Mouse (Mus musculus) lung, adult 18-20 months (tissue): ENCODE results near the gene Adamts18.

Source experiments
- DNase-seq, 2 experiments: peaks; one replicate each; pipeline ENCODE4 v3.0.0; 2022; ENCODE audit warnings: mixed read lengths in 2 of 2

Adamts18 gene

DNA sequence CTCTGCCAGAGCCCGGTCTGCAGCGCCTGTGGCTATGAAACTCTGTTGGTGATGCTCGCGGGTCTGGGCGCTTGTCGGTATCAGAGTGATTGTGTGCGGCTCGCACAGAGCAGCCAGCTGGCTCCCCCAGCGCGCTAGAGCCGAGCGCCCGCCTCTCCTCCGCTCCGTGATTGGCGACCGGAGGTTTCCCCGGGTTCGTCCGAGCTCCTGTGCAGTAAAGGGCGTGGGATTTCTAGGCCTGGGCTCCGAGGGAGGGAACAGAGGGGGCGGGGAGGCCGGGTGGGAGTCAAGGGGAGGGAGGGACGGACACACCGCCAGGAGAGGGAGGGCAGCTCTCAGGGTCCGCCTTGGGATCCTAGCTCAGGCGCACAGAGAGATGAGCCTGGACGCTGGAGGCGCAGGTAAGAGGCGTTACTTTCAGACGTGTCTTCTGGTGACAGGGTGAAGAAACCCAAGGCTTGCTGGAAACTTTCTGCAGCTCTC is at the start of gene Adamts18:
TSS of gene Adamts18 (minus strand) at position 86 of the 483 bp plus-strand sequence.
- DNase-seq = no peak

DNA sequence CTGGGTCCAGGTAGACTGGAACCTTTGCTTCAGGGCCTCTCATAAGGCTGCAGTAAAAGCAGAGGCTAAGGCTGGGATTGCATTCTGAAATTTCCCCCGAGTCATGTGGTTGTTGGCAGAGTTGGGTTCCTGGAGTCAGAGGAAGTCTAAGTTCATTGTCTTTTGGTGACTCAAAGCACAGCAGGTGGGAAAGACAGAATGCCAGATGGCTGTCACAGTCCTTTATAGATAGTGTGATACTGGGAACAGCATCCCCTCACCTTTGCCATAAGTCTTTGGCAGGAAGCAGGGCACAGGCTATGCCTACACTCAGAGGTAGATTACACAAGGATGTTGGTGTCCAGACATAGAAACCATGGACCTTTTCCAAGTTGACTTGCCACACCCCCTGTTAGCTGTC is 47.9 kb upstream of the Adamts18 start:
- no peak for DNase-seq

DNA sequence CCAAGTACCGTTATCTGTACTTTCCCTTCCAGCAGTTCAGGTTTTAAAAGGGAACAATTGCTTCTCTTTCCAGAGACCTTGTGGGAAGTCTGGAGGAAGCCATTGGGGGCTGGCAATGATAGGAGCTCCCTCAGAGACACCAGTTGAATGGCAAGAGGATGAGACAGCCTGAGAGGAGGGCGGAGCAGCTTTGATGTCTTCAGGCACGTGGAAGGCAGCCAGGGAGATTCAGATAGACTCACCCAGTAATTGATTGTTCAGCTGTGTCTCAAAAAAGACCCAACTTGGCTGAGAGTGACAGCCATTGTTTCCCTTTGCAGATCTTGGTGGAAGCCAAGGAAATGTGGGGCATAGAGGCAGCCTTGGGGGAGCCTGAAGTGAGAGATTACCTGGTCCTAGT is 42.8 kb upstream of the Adamts18 start:
- DNase-seq = no peak

DNA sequence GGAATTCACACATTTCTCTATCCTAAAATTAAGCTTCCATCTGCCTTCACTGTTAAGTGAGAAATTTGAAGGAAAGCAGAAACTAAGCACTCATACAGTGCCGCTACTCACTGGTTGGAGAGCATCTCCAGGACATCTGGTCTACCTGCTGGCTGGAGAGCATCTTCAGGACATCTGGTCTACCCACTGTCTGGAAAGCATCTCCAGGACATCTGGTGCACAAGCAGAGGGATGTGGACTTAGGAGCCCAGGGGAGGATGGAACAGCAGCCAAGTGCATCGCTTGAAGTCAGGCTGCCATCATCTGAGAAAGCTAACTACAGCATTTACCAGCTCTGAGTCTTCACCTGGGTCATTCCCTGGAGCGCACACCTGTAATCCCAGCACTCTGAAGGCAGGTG is 38.0 kb upstream of the Adamts18 start:
- DNase-seq = no peak

DNA sequence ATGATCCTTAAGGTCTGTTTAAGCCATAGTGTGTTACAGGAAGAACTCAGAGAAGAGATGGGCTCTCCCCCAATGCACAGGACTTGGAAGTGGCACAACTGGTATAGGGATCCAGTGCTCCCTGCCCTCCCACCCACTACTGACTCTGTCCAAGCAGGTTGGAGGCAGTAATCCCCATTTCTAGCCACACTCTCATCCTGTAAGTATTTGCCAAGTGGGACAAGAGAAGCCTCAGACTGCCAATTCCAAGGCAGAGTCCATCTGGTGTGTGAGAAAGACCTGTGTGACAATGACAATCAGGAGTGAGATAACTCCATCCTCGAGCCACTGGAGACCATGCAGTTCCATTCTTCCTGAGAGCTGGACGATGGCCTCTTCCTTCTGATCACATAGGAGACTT is 36.6 kb upstream of the Adamts18 start:
- DNase-seq = no peak

DNA sequence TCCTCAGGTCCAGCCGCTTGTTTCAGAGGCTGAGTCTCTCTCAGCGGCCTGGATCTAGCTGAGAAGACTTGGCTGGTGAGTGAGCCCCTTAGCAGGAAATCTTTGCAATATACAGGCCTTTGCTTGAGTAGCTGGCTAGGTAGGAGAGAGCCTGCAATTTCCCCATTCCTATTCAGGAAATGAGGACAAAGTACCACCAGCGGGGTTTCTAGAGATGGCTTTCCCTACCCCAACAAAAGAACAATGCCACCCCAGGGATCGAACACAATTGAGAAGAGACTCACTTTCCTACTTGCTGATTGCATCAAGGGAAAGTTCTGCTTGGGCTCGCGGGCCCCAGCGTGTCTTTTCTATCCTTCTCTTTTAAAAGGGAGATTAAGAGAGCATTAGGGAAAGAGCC is 35.5 kb upstream of the Adamts18 start:
- DNase-seq = no peak

DNA sequence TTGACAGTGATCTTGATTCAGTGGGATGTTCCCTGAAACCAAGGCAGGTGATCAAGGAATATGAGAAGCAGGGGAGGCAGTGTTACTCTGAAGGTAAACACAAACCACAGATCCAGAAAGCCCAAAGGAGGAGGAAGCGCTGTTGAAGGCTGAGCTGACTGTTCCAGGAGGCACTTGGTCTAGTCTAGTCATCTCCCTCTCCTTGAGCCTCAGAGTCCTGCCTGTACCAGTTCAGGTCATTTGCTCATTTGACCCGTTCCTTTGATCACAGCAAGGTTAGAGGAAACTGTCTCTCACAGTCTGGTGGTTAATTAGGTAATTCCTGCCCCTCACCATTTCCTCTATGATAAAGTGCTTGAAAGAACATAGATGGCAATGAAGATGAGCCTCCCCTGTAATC is 34.0 kb upstream of the Adamts18 start:
- no peak for DNase-seq

DNA sequence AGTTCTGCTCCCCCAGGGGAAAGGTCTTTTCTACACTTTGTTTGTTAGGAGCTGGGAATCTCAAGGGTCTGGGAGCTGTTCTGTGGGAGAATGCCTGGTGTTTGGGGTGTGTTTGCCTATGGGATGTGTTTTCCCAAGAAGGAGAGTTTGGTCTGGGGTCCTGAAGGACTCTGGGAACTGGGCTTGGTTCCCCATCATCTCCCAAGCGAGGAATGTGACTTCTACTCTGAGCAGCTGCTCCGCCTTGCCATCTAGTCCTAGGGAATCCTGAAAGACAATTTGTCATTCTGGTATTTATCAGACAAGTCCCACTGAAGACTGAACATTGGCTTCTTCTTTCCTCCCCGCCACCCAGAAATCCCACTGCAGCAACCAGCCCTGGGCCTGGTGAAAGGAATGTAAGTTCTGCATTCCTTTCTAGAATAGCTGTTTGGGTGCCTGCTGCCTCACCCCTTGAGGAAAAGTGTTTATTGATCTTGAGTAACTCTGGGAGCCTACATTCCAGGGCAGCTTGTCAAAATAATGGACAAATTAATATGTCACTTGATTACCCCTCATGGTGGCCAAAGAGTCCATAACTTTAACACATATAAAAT is 30.0 kb upstream of the Adamts18 start:
- no peak for DNase-seq

DNA sequence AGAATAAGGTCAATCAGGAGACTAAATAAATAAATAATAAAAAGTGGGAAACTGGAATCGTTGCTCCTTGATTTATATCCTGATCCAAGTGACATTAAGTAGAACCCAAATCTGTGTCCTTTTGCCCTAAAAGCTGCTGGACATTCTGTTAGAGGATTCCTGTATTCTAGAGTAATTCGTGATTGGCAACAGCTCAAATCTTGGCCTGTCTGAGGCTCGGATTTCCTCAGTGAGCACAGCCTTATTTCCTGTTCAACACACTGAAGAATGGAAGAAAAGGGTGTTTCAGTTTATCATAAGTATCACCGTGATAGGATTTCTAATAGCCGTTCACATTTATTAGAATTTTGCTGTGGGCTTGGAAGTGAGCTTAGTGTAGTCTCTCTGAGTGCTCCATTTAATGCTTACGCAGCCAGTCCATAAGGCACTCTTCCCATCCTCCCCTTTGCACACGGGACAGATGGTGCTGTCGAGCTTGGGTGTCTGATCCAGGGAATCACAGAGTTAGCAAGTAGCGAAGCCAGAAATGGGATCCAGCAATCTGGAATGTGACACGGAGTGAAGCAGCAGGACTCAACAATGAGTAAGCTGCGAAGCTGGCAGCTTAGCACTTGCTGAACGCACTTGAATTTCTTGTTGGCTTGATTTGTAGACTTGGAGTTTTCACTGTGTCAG is 25.0 kb upstream of the Adamts18 start:
- no peak for DNase-seq

DNA sequence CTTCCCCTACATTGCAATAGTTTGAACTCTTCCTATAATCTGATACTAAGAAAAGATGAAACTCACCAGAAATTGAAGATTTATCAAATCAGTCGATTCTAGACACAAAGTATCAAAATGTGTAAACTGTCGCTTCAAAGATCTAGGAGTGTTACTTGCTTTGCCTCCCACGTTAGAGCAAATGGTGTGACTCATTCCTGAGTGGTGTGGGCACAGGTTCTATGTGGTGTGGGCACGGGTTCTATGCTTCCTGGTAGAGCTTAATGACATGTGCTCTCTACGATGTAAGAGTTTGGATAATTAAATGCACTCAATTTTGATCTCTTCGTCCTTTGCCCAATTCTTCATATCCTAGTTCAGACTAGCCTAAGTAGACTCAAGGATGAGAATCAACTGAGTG is 23.9 kb upstream of the Adamts18 start:
- DNase-seq = no peak

DNA sequence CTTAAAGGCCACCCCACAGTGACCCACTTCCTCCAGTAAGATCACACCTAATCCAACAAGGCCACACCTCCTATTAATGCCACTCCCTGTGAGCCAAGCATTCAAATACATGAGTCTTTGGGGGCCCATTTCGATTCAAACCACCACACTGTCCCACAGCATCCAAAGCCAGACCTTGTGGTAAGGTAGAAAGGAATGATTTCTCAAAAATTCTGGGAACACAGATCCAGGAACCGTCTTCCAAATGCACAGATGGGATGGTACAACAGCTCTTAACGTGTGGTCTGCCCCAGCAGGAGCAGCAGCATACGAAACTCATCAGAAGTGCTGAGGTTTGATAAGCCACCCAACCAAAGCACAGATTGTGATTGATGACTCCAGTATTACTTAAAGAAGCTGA is 18.0 kb upstream of the Adamts18 start:
- DNase-seq = no peak

DNA sequence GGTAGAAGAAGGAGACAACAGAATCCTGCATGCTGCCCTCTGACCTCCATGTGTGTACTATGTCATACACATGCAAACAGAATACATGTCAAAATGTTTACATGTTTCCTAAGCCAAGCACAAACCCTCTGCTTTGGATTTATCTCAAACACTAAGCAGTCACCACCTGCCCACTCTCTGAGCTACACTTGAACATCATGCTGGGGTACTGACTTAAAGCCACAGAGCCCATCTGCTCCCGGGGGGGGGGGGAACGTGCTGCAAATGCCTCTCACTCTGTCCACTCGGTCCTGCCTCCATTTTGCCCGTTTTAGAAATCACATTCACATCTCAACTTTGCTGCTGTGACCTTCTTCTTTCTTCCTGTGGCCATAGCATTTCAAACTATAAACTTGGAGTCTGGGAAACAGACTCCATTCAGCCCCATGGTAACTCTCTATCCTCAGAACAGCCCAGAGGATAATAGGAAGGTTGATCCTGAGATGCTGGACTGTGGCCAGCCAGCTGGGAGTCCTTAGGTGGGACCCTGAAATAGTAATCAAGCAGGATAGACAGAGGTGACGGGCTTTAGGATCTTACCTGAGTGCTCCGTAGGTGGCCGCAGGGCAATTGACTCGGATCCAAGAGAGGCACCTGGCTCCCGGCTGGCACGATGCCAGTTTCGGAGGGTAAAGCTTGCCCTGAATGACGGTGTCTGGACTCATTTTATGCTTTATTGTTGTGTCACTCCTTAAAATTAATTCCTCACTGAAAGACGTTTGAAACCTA is 17.0 kb upstream of the Adamts18 start:
- peak in 1 of 2 experiments; percentile 5 for DNase-seq

DNA sequence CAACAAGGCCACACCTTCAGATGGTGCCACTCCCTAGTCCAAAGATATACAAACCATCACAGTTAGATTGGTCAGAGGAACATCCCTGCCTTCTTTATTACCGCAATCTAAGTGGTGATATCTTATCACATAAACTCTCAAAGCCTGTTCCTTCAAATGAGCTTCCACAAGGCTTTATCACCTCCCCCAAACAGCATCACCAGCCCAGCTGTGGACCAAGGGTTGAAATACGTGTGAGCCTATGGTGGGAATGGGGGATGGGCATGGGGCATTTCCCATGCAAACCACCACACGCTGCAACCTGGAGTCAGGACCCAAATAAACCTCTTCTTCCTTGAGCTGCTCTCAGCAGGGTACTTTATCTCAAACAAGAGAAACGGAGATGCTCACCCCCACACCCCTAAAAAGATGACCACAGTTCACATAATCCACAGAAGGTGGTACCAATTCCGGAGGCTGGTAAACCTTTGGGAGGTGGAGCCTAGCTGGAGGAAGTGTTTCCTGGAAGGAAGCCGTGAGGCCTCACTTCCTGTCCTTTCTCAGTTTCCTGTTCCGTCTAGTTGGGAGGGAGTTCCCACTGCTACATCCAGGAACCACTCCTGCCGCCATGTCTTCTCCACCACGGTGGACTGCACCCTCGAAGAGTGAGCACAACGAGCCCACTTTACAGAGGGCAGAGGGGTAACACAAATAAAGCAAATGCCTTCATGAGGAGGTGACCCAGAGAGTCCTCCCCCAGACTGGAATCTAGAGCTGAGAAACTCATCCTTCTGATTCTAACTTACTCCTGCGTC is 11.5 kb upstream of the Adamts18 start:
- DNase-seq = no peak

DNA sequence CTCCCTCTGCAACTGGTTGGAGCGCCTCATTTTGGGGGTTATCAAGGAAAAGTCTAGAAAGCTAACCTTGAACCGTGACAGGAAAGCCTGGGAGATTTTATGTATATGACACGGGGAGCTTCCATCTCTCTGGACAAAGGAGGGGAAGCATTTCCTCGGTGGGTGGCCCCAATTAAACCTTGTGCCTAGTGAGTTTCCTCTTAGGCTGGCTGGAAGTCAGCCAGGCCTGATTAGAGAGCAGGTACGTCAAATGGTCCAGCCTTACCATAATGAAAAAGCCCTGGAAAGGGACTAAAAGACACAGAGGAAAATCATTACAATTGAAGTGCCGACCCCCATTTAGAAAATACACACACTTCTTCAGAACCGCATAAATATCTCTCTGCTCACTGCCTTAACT is 10.3 kb upstream of the Adamts18 start:
- DNase-seq = no peak

DNA sequence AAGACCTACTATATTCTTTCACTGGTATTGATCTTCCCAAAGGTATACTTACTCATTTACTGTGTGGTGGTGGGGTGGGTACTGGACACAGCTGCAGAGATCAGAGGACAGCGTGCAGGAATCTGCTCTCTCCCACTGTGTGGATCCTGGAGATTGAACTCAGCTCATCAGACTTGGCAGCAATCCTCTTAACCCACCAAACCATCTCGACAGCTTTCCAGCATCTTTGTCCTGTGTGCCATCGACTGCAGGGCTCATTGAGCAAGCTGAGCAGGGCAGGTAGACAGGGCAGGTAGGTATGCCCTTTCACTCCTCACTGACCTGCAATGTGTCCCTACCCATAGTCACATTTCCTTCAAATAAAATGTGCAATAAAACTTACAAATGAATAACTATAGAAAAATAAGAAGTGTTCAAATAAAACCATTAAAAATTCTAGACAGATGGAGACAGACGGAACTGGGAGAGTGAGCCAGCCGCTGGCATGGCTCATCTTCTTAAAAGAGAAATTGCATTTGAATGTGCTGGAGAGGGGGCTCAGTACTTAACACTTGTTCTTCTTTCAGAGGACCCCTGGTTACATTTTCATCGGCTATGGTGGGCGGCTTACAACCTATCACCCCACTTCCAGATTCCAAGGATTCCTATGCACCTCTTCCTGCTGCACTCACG is 6.2 kb upstream of the Adamts18 start:
- DNase-seq = no peak

DNA sequence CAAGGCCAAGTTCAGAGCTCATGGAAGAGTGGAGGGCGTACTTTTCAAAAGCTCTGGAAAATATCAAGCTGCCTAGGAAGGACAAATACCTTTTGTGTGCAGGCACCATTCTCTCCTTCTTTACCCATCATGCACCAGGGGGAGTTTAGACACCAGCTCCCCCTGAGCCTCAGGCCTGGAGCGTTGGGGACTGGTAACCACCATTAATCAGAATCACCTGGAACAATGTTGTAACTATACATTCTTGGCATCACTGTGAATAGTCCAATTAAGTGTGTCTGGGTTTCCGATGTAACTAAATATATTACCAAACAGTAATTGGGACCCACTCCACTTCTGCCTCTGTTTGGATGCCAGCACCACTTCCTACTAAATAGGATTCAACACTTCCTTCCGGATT is 5.2 kb upstream of the Adamts18 start:
- no peak for DNase-seq

DNA sequence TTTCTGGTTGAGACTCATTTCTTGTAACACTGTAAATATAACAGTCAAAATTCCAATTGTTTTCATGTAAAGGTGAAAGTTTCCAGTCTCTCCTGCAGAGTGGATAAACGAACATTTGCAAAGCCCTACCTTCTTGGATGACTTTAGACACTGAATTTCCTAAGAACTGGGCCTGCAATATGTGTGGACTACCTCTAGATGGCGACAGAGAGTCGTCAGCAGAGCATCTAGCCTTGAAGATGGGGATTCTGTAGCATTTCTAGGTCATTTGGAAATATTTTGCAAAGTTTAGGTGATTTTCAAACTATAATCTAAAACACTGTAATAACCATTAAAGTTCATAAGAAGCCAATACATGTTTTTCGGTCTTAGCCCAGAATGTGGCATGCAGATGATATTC is 3.1 kb upstream of the Adamts18 start:
- DNase-seq = no peak

DNA sequence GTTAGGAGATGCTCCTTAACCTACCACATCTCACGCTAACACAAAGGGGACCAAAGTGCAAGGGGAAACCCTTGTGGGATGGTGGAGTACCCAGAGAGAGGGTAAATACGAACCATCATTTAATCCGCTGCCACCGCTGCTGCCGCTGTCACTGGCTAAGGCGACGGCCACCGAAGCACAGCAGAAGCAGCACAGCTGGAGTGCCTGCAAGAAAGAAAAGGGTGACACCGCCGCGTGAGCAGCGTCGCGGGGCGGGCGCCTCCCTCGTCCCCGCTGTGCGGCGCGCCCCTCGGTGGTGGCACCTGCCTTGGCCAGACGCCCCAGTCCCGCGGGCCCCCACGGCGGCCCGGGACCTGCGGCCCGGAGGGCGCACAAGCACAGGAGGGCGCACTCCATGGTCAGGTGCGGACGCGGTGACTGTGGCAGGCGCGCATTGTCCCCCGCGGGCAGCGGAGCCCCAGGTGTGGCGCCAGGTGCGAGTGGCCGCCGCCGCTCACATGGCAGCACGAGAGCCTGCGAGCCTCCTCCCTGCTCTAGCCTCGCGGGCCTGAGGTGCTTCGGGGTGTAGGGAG is 371 bp downstream of the Adamts18 start:
- no peak for DNase-seq

DNA sequence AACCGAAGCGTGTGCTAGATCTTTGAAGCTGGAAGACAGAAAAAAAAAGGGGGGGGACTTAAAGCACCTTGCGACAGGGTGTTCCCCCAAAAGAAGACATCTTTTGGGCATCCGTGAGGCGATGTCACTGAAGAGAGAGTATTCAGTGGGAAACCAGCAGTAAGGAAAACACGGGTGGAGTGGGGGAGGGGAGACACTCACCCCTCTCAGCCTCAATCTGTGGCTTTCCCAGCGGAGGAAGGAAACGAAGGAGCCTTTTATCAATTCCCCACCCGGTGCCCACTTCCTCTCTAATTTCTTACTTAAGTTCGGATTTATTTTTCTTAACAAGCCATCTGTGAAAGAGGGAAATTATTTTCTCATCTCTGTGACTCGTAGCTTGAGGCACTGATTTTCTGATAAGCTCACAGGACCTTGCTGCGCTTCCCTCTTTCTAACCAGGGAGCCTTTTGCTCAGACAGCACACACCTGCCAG is 895 bp downstream of the Adamts18 start:
- DNase-seq = no peak

DNA sequence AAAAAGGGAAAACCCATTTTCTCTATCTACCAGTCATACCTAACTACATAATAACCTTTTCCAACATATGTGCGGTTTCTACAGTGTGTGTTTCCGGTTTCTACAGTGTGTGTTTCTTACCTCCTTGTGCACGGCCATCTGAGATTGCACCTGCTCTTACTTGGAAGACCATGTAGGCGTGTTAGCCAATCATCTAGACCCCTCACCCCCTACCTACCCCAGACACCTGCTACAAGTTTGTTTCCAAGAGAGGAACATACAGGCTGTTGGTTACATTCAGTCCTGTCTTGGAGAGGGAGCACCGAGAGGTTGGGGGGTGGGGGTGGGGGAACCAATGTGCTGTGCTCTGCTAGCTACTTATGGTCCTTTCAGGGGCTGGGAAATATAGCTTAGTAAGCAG is 1.9 kb downstream of the Adamts18 start:
- no peak for DNase-seq

DNA sequence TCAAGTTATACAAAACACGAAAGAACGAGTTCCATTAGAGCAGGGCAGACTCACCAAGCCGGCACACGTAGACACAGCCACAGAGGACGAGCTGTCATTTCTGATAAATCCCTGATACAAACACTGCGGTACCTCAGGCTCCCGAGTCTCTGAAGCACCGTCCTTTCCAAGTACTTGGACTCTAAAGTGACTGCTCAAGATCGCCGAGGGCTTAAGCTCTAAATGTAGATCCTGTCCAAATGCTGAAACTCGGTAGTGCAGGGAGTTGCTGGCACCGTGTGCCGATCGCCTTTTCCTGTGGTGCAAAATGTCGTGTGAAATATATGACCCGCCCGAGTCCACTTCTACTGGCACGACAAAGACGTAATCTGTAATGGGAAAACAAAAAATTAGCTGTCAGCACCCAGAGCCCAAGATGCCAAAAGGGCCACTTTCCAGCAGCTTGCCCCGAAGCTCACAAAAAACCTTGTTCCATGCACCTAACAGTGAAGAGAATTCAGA is 3.7 kb downstream of the Adamts18 start:
- DNase-seq = no peak

DNA sequence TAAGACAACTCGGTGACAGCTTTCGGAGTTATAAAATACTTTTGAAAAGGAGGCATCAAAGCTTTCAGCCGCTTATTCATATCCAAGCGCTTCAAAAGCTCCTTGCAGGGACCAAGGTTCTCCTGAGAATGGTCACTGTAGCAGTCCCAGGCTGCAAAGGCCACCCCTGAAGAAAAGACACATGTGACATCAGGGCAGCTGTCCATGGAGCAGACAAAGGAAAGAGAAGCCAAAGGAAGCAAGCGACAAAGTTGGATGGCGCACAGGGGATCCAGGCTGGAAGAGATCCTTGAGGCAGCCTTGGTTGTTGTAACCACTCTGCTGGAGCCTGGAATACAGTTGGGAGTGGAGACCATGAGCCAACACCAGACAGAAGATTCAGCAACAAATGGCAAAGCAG is 10.3 kb downstream of the Adamts18 start:
- DNase-seq = no peak
